Mouse (Mus musculus) urinary bladder, adult 18-20 months (tissue): Measurements from ENCODE around the gene Gm6121.
"Not testable (repeated sequence)": the region's sequence is repeated elsewhere in the genome, so short reads cannot be mapped to it uniquely, and the experiment has no call there.

Source experiments
- DNase-seq, 2 experiments: peaks; one replicate each; pipeline ENCODE4 v3.0.0; 2022; ENCODE audit warnings: low spot score in 2 of 2, mixed read lengths in 2 of 2

The Gm6121 gene

DNA sequence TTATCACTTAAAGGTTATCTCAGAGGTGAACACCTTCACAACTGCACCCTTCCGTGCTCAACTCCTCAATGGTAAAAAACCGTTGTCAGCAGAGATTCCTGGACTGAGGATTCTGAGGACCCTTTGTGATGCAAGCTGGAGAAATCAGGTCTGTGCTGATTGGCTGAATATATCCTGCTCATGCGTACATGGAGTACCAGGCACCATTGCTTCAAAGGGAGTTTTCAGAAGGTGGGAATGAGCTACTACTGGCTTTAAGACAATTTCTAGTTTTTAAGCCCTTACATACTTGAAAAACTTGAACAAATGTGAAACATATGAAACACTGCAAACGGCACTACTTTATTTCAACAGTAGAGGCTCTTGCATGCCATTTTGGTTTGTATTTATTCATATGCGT is at the start of gene Gm6121:
Gene Gm6121 (minus strand): TSS at position 101 of the 400 bp plus-strand sequence.
- not testable (repeated sequence) for DNase-seq
